Mouse (Mus musculus) MEL (cell line): ENCODE measurements around the gene Ascc3. TPM values are rescaled to one million over a fixed set of nuclear protein-coding genes. Genes with fewer than 3 reads are reported as not detected.

Experiments used
- DNase-seq: peaks from one replicate; pipeline ENCODE4 v3.0.0; 2011; ENCODE audit warnings: low read depth, low spot score
- H3K27ac ChIP-seq: 2 replicates; pipeline ENCODE4 v1.5.1; 2012; ENCODE audit warnings: low read depth, mild to moderate bottlenecking, control low read depth, low read length, moderate library complexity; ENCODE audit not compliant: control insufficient read depth
- H3K27me3 ChIP-seq, 2 experiments: fragments of 150-350 bp in 1 of 2; sonication (generic) in 1 of 2; 2 replicates each; pipeline ENCODE4 v1.6.1; 2012; ENCODE audit warnings: low read length in 2 of 2, mild to moderate bottlenecking in 2 of 2, improper control_type of control experiment in 1 of 2, moderate library complexity in 1 of 2; ENCODE audit not compliant: insufficient read depth in 2 of 2, control insufficient read depth in 1 of 2
- H3K36me3 ChIP-seq, 2 experiments: 2 replicates each; pipeline ENCODE4 v1.6.1; 2012 to 2014; ENCODE audit warnings: low read length in 2 of 2, improper control_type of control experiment in 1 of 2, inconsistent platforms in 1 of 2, mild to moderate bottlenecking in 1 of 2; ENCODE audit not compliant: insufficient read depth in 2 of 2, control insufficient read depth in 1 of 2
- H3K4me1 ChIP-seq, 2 experiments: fragments of 150-350 bp in 1 of 2; sonication (generic) in 1 of 2; 2 replicates each; pipeline ENCODE4 v1.6.1; 2012; ENCODE audit warnings: low read length in 2 of 2, improper control_type of control experiment in 1 of 2, mild to moderate bottlenecking in 1 of 2; ENCODE audit not compliant: insufficient read depth in 2 of 2, control insufficient read depth in 1 of 2
- H3K4me3 ChIP-seq, 2 experiments: fragments of 150-350 bp in 1 of 2; sonication (generic) in 1 of 2; 2 replicates each; pipeline ENCODE4 v1.5.1; 2012; ENCODE audit warnings: low read depth in 2 of 2, low read length in 2 of 2, mild to moderate bottlenecking in 2 of 2, moderate library complexity in 2 of 2, control low read depth in 1 of 2, improper control_type of control experiment in 1 of 2; ENCODE audit not compliant: control insufficient read depth in 1 of 2, insufficient read depth in 1 of 2
- H3K79me2 ChIP-seq: 2 replicates; pipeline ENCODE4 v1.6.1; 2012; ENCODE audit warnings: mild to moderate bottlenecking, low read length, moderate library complexity; ENCODE audit not compliant: control insufficient read depth, poor library complexity, insufficient read depth
- H3K9ac ChIP-seq: 2 replicates; pipeline ENCODE4 v1.6.1; 2012; ENCODE audit warnings: low read depth, mild to moderate bottlenecking, control low read depth, low read length, moderate library complexity; ENCODE audit not compliant: control insufficient read depth, poor library complexity, severe bottlenecking
- H3K9me3 ChIP-seq: fragments of 150-350 bp; sonication (generic); replicated peaks from 2 replicates; pipeline ENCODE4 v1.6.1; 2012; ENCODE audit warnings: mild to moderate bottlenecking, low read length, improper control_type of control experiment, moderate library complexity; ENCODE audit not compliant: insufficient read depth
- CHD1 ChIP-seq: IDR thresholded peaks from 2 replicates; pipeline ENCODE4 v1.6.1; 2012; ENCODE audit warnings: low read depth, mild to moderate bottlenecking, inconsistent platforms, low read length, improper control_type of control experiment
- CHD2 ChIP-seq: IDR thresholded peaks from 2 replicates; pipeline ENCODE4 v1.6.1; 2011; ENCODE audit warnings: low read length, improper control_type of control experiment
- EP300 ChIP-seq, 2 experiments: IDR thresholded peaks; 2 replicates each; pipeline ENCODE4 v1.6.1; 2011; ENCODE audit warnings: improper control_type of control experiment in 2 of 2, low read length in 2 of 2, low read depth in 1 of 2, mild to moderate bottlenecking in 1 of 2
- ETS1 ChIP-seq: IDR thresholded peaks from 2 replicates; pipeline ENCODE4 v1.6.1; 2012; ENCODE audit warnings: low read depth, mild to moderate bottlenecking, inconsistent platforms, low read length, improper control_type of control experiment, moderate library complexity
- GABPA ChIP-seq: IDR thresholded peaks from 2 replicates; pipeline ENCODE4 v1.6.1; 2012; ENCODE audit warnings: low read depth, mild to moderate bottlenecking, inconsistent platforms, low read length, improper control_type of control experiment, moderate library complexity
- HCFC1 ChIP-seq: IDR thresholded peaks from 2 replicates; pipeline ENCODE4 v1.6.1; 2012; ENCODE audit warnings: low read depth, mild to moderate bottlenecking, inconsistent platforms, low read length, improper control_type of control experiment, moderate library complexity
- JUND ChIP-seq: IDR thresholded peaks from 2 replicates; pipeline ENCODE4 v1.6.1; 2011; ENCODE audit warnings: low read depth, mild to moderate bottlenecking, improper control_type of control experiment, low read length
- KAT2A ChIP-seq: conservative IDR thresholded peaks from 2 replicates; pipeline ENCODE4 v1.6.1; 2012; ENCODE audit warnings: low read depth, low read length, improper control_type of control experiment, inconsistent platforms
- MAX ChIP-seq: IDR thresholded peaks from 2 replicates; pipeline ENCODE4 v1.6.1; 2011; ENCODE audit warnings: low read length, improper control_type of control experiment
- MYB ChIP-seq: IDR thresholded peaks from 2 replicates; pipeline ENCODE4 v1.6.1; 2011; ENCODE audit warnings: mild to moderate bottlenecking, low read depth, low read length, improper control_type of control experiment
- MYC ChIP-seq: IDR thresholded peaks from 2 replicates; pipeline ENCODE4 v1.6.1; 2011; ENCODE audit warnings: low read depth, mild to moderate bottlenecking, low read length, improper control_type of control experiment, moderate library complexity
- POLR2AphosphoS2 ChIP-seq: IDR thresholded peaks from 2 replicates; pipeline ENCODE4 v1.6.1; 2011; ENCODE audit warnings: low read length, improper control_type of control experiment
- RAD21 ChIP-seq: IDR thresholded peaks from 2 replicates; pipeline ENCODE4 v1.6.1; 2011; ENCODE audit warnings: mild to moderate bottlenecking, low read depth, low read length, improper control_type of control experiment
- SIN3A ChIP-seq: IDR thresholded peaks from 2 replicates; pipeline ENCODE4 v1.6.1; 2012; ENCODE audit warnings: low read length, improper control_type of control experiment, inconsistent platforms
- TBP ChIP-seq: IDR thresholded peaks from 2 replicates; pipeline ENCODE4 v1.8.0; 2011; ENCODE audit warnings: low read depth, low read length, improper control_type of control experiment
- UBTF ChIP-seq: IDR thresholded peaks from 2 replicates; pipeline ENCODE4 v1.6.1; 2012; ENCODE audit warnings: low read depth, mild to moderate bottlenecking, inconsistent platforms, low read length, improper control_type of control experiment, moderate library complexity, borderline replicate concordance; ENCODE audit not compliant: insufficient read depth
- USF1 ChIP-seq: IDR thresholded peaks from 2 replicates; pipeline ENCODE4 v1.6.1; 2014; ENCODE audit warnings: low read depth, mild to moderate bottlenecking, inconsistent platforms, low read length, improper control_type of control experiment, moderate library complexity
- USF2 ChIP-seq, 2 experiments: IDR thresholded peaks; 2 replicates each; pipeline ENCODE4 v1.6.1; 2011 to 2012; ENCODE audit warnings: improper control_type of control experiment in 2 of 2, low read length in 2 of 2, borderline replicate concordance in 1 of 2, inconsistent platforms in 1 of 2, low read depth in 1 of 2, mild to moderate bottlenecking in 1 of 2; ENCODE audit not compliant: insufficient read depth in 1 of 2
- ZC3H11A ChIP-seq: IDR thresholded peaks from 2 replicates; pipeline ENCODE4 v1.6.1; 2012; ENCODE audit warnings: low read depth, mild to moderate bottlenecking, inconsistent platforms, low read length, improper control_type of control experiment
- ZKSCAN1 ChIP-seq: IDR thresholded peaks from 2 replicates; pipeline ENCODE4 v1.6.1; 2012; ENCODE audit warnings: low read depth, mild to moderate bottlenecking, inconsistent platforms, low read length, improper control_type of control experiment, moderate library complexity
- ZMIZ1 ChIP-seq: IDR thresholded peaks from 2 replicates; pipeline ENCODE4 v1.6.1; 2012; ENCODE audit warnings: low read depth, mild to moderate bottlenecking, inconsistent platforms, low read length, improper control_type of control experiment, moderate library complexity
- polyA plus RNA-seq, 2 experiments: library from polyadenylated mRNA; stranded (reverse) in 1 of 2; unstranded in 1 of 2; fragments of >175 nt in 1 of 2; fragments of >200 nt in 1 of 2; gene quantifications; 2 replicates each; pipeline versions ENCODE4 v1.2.1 to v1.2.4; 2012; ENCODE audit warnings: low replicate concordance in 2 of 2, low read depth in 1 of 2; ENCODE audit not compliant: insufficient read length in 2 of 2, insufficient read depth in 1 of 2, missing spikeins in 1 of 2
- total RNA-seq: library from RNA; depleted of rRNA; stranded (reverse); fragments of 300-350 nt; gene quantifications from 2 replicates; pipeline ENCODE4 v1.2.3, GENCODE M21; 2012

Ascc3 gene
- total and polyA plus RNA-seq, 3 experiments = 22.6 to 131 (median 24.3) TPM

GRCm38 (mm10) chr10:50792840-50793239 lies 200.4 kb downstream of the Ascc3 start:
- no peaks in the 10 kb centered on the region for H3K27me3 ChIP-seq
- DNase-seq = no peak
- H3K9ac ChIP-seq = no peak overlapping the region
- no peak for TF ChIP-seq USF1
- TF ChIP-seq JUND = no peak
- no peak for TF ChIP-seq TBP
- TF ChIP-seq CHD1 = no peak
- TF ChIP-seq HCFC1 = no peak
- no peak for TF ChIP-seq GABPA
- no peak for TF ChIP-seq MAX
- no peak for TF ChIP-seq POLR2AphosphoS2
- TF ChIP-seq MYB = no peak
- no peak for TF ChIP-seq MYC
- H3K4me3 ChIP-seq = no peak overlapping the region
- no peak overlapping the region for H3K27ac ChIP-seq
- H3K9me3 ChIP-seq = no peaks in the 10 kb centered on the region
- no peaks in the 10 kb centered on the region for H3K79me2 ChIP-seq
- no peaks in the 10 kb centered on the region for H3K4me1 ChIP-seq
- peaks cover 0 to 2% of the 10 kb centered on the region in 2 experiments; a peak in 1 of 4 replicates for H3K36me3 ChIP-seq

GRCm38 (mm10) chr10:50801594-50801993 lies 209.1 kb downstream of the Ascc3 start:
- DNase-seq = peak; percentile 31
- Histone ChIP-seq H3K9ac (no peak overlapping the region), H3K9me3 (no peaks in the 10 kb centered on the region), H3K36me3 (peaks cover 0 to 2% of the 10 kb centered on the region in 2 experiments; a peak in 2 of 4 replicates), H3K79me2 (no peaks in the 10 kb centered on the region), H3K27ac (no peak overlapping the region), H3K4me3 (no peak overlapping the region), H3K27me3 (no peaks in the 10 kb centered on the region), H3K4me1 (no peaks in the 10 kb centered on the region)
- TF ChIP-seq SIN3A = no peak
- TF ChIP-seq UBTF = no peak
- TF ChIP-seq RAD21 = no peak
- TF ChIP-seq GABPA = no peak

GRCm38 (mm10) chr10:50802380-50802779 lies 209.9 kb downstream of the Ascc3 start:
- no peak for DNase-seq
- peaks cover 0 to 2% of the 10 kb centered on the region in 2 experiments; a peak in 2 of 4 replicates for H3K36me3 ChIP-seq
- no peak for TF ChIP-seq ZKSCAN1
- no peak for TF ChIP-seq ZC3H11A
- TF ChIP-seq RAD21 = no peak
- TF ChIP-seq ETS1 = no peak
- no peak for TF ChIP-seq KAT2A
- no peak for TF ChIP-seq CHD2
- no peak for TF ChIP-seq TBP
- no peak for TF ChIP-seq ZMIZ1
- no peak for TF ChIP-seq USF2 (IDR thresholded peaks at IDR 0.05; ENCODE audit: borderline replicate concordance in 1 of 2, insufficient read depth in 1 of 2, low read depth in 1 of 2, low read length in 2 of 2)
- no peak for TF ChIP-seq EP300 (IDR thresholded peaks at IDR 0.05; ENCODE audit: low read depth in 1 of 2, low read length in 2 of 2)
- TF ChIP-seq MYC = no peak

More at GRCm38 (mm10) chr10:50802380-50802779, 209.9 kb downstream of the Ascc3 start:
- no peaks in the 10 kb centered on the region for H3K4me1 ChIP-seq
- H3K4me3 ChIP-seq = no peak overlapping the region
- no peak overlapping the region for H3K27ac ChIP-seq
- no peaks in the 10 kb centered on the region for H3K79me2 ChIP-seq
- no peaks in the 10 kb centered on the region for H3K9me3 ChIP-seq
- no peak overlapping the region for H3K9ac ChIP-seq
- H3K27me3 ChIP-seq = no peaks in the 10 kb centered on the region
